Mouse (Mus musculus) kidney, postnatal 25 days (tissue): ENCODE results near the gene Ms4a6d.
"Not testable (repeated sequence)": the region's sequence is repeated elsewhere in the genome, so short reads cannot be mapped to it uniquely, and the experiment has no call there.

Source experiments
- DNase-seq, 2 experiments: peaks; one replicate each; pipeline ENCODE4 v3.0.0; 2021; ENCODE audit warnings: mixed read lengths in 2 of 2

Ms4a6d gene

DNA sequence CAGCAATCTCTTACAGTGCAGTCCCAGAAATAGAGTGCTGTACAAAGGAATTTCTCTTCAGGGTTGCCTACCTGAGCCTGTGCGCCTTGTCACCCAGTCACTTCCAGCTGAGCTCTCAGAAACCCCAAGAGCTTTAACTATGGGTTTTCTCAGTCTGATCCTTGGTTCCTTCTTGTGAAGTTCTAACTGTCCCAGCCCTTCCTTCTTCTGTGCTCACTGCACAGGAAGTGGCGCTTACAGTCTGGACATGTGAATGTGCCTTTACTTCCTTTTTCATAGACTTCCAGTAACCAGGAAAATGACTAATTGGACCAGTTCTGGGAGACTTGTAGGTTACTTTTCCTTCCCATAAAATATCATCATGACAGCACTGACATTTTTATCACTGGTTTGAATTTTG, at the start of gene Ms4a6d:
Gene Ms4a6d (minus strand): TSS at position 247 of the 400 bp plus-strand sequence.
- no peak for DNase-seq

DNA sequence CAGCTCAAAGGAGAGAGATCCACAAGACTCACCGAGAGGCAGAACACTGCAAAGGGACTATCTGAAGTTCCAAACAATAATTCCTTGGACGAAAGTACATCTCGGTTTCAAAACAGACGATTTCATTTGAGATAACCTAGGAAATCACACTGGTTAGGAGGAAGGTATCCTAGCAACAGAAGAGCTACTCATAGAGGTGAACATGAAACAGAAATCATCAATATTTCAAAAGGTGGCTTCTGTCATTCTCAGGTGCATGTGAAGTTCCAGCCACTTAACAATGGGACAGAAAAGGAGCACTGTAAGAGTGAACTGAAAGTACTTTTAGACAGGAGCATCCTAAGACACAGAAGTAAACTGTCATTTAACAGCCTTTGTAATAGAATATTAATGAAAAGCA, 44.9 kb upstream of the Ms4a6d start:
- no peak for DNase-seq

DNA sequence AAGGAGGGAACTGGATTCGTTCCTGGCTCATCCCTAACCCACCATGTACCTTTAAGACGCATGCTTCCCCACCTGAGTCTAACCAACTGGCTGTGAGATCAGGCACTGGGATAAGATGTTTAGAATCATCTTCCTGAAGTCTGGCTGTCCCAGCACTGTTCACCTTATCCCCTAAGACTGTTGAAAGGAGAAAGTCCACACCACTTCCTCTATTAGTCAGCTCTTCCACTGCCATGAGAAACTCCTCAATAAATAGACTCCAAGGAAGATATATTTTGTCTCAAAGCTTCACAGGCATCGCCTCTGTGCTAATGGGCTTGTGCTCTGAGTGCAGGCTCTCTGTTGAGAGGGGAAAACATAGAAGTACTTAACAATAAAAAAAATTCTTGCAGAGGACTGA, 41.5 kb upstream of the Ms4a6d start:
- DNase-seq: no peak

DNA sequence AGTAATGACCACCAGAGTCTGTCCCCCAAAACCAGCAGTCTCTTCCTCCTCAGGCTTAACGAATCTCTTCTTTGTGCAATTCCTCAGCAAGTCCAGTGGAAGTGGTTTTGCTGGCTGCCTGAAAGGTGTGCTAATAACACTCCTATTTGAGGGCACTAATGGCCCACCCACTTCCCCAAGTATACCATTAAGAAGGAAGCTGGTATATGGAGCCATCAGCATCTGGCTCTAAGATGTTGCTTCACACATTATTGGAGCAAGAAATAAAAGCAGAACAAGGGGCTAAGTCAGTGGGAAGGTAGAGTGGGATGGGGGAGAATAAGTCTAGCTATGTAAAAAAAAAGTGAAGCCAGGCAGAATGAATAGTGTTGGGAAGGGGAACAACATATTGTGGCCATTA, 36.1 kb upstream of the Ms4a6d start, which contains the start of gene Ms4a3:
Gene Ms4a3 (minus strand): TSS at position 120 of the 400 bp plus-strand sequence.
- no peak for DNase-seq

DNA sequence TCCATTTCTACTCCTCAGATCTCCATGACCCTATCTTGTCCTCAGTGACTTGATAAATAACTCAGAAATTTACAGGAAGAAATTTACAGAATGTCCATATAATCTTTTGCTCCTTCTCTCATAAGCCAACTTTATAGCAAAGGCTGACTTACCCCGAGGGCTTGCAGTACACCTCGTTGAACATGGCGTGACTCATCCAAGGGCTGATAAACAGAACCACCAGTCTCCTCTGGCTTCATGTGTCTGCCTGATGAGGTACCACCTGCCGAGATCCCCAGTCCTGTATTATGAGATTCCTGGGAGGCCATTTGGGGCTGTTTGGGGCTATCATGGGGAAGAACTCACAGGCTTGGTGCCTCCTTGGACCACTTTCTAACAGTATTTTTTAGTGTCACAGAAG, 34.4 kb upstream of the Ms4a6d start:
- no peak for DNase-seq

DNA sequence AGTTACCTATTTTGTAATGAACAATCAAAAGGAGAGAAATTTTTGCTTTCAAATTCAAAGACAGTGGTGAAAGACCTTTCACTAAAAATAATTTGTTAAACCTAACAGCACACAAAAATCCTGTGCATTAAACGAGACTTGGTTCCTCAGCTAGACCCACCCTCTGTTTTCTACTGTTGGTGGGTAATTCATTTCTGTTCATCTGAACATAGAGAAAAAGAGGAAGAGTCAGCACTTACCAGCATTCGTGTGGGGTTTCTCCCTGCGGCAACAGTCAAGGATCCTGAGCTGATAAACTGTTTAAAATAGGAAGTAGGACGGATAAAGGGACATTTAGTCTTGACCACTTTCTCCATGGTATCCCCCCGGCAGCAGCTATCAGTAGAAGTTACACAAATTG, 30.9 kb upstream of the Ms4a6d start:
- DNase-seq: no peak

DNA sequence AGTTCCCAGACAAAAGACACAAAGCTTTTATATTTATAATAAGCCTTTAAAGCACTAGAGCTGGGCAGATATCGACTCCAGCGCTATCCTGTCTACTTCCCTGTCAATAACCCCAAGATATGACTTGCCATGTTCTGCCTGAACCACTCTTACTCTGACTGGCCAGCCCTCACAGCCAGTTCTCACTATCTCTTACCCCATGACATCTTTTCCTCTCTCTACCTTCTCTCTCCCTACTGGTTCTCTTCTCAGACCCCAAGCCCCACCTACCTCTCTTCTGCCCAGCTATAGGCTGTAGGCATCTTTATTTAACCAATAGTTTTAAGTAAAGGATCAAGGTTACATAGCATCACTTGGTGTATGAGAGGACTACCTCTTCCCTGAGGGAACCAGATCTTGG, 29.7 kb upstream of the Ms4a6d start:
- DNase-seq: no peak

DNA sequence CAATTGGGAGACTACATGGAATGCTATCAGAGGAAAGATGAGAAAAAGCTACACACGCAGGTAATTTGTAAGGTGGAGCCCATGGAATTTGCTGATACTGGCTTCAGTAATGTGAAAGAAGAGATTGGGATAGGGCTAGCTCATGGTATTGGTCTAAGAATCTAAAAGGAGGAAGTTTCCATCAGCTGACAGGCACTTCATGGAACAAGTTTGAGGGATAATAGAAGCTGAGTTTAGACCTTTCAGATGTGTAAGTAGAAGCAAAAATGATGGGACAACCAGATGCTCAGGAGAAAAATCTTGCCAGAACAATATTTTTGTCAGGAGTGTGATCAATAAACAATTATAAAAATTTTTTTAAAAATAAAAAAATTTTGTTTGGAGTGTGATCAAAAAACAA, 29.1 kb upstream of the Ms4a6d start:
- no peak for DNase-seq

DNA sequence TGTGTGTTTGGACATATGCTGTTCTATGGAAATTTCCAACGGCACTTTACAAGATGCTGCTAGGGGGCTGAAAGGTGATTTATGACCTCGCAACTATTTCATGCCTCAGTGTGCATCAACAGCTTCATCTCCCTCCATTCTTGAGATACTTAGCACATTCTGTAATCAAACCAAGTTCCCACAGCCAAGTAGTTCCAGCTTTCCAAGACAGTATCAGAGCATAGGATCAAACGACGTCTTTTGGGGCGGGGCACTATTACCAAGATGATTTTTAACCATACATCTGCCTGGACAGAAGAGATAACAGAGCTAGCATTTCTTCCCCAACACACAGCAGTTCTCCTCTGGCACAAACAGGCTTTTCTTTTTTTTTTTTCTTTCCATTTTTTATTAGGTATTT, 20.6 kb upstream of the Ms4a6d start:
- no peak for DNase-seq

DNA sequence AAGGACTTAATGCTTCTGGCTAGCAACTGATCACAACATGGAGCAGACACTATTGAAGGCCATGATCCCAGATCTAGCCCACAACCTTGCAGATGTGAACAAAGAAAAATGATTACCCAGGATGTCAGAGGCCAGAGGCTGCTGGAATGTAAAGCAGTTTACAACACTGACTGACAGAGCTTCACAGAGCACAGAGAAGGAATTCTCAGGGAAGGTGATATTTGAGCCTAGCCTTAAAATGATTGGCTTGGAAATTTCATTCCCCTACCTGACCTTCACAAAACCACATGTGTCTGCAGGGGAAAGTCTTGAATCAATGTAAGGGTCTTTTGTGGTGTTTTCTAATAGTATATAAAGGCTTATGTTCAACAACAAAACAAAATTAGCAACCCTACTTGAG, 20.2 kb upstream of the Ms4a6d start:
- DNase-seq: no peak

DNA sequence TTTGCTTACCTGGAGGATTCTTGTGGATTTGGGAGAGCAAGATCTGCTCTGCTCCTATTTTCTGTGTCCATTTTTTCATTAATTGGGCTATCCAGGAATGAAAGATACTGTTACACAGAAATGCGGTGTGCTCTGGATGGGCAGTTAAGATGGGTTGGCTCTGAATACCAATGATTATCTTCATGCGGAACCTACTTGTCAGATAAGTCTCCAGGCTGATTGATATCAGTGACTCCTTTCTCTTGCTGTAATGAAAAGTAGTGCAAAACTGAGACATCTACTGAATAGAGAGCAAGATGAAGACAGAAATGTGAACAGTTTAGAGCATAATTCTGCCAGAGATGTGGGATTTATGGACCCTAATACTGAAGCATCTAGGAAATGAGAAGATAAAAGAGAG, 18.9 kb upstream of the Ms4a6d start, which contains the start of gene Ms4a2:
Gene Ms4a2 (minus strand): TSS at position 169 of the 400 bp plus-strand sequence.
- DNase-seq: no peak

DNA sequence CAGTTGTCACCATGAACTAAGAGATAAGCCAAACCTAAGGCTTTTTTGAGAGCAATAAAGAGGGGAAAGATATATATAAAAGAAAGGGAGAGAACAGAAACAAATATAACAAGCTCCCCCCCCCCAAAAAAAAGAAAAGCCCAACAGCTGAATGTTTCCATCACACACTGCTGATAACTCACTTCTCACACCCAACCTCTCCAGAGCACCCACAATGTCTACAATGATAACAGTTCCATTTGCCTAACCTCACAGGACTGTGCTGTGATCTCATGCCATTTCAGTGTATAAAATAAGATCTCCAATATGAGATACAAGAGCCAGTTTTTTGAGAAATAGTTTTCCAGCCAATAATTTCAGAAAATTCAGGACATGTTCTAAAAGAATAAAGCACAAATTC, 13.3 kb upstream of the Ms4a6d start:
- no peak for DNase-seq

DNA sequence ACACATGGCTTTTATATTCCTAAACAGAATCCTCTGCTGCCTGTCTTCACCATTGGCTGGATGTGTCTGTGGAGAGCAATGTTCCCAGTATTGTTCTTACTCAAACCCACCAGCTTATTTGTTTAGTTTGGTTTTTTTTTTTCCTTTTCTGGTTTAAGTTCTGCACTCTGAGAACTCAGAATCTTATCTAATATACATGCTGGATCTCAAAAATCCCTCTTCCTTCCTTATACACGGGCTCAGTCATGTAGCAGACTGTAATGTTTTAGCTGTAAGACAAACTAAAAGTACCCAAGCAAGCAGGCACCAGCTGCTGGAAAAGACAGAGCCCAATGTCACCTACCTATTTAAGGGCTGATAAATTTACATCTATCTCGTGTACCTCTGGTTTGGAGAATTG, 10.2 kb upstream of the Ms4a6d start:
- no peak for DNase-seq

DNA sequence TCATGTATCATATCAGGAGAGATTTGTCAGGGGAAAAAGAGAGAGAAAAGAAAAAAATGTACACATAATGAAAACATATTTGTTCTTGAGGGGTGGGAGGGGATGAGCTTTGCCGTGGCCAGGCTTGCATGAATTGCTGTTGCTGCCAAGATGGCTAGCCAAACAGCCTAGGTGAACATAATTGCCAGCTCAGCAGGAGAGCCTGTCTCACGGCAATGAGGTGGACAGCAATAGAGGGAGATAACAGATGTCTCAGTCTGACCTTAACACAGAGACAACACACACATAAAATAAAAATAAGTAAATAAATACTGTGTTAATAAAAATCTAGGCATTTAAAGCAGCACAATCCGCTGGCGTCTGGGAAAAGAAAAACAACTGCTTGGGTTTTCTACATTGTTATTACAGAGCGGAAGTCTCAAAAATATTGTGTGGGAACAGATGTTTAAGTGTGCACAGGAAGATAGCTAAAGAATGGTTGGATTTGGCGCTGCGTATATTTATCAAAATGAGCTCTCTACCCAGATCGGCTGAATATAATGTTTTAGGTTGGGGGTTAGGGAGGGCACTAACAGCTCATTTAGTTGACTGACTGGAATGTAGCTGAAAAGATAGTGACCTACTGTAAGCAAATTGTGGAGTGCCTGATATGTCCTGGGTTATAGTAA, 9.3 kb upstream of the Ms4a6d start:
- DNase-seq: no peak

DNA sequence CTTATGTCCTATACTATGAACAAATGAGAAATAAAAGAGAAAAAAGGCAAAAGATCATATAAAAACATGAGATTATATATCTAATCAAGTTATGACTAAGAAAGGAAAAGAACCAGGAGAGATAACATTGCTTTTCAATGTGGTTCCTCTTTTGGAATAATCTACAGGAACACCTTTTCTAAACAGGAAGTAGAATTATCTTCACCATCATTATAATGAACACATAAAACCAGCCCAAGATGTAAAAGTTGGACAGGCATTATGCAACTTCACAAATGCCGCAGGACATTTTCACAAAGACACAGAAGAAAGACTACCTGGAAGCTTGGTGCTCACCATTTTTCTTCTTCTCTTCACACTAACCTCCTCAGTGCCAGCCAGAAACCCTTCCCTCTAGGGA, 8.4 kb upstream of the Ms4a6d start:
- no peak for DNase-seq

DNA sequence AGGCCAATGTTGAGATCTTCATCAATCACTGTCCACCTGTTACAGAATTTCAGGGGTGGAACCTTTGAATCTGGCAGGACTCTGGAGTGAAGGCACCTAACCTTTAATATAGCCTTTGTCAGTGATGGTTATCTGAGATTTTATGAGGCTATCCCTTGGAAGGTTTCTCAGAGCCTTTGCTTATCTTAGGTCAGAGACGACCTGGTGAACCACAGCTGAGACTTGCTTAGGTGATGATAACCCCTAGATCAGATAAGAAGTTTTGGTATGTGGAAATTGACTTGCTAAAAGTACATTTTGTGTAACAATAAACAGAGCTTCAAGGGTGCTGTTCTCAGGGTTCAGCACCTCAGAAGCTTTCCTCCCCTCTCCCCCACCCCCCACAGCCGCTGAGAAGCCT, 7.6 kb upstream of the Ms4a6d start:
- no peak for DNase-seq

DNA sequence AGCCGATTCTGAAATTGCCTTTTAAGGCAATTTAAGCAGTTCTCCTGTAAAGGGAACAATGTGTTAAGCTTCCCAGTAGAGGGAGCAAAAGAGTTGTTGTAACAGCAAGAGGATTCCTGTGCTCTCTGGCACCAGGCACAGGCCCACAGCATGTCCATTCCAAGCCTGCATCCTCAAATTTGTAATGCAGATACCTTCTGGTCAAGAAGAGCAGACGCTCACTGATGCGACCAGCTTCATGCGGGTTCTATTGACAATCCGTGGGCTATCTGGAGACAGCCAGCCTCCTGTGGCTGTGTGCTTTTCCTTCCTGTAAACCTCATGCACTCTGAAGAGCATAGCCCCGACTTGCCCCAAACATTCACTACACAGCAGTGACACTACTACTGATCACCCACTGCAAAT, 6.9 kb upstream of the Ms4a6d start:
- DNase-seq: peak in 1 of 2 experiments; percentile 4

DNA sequence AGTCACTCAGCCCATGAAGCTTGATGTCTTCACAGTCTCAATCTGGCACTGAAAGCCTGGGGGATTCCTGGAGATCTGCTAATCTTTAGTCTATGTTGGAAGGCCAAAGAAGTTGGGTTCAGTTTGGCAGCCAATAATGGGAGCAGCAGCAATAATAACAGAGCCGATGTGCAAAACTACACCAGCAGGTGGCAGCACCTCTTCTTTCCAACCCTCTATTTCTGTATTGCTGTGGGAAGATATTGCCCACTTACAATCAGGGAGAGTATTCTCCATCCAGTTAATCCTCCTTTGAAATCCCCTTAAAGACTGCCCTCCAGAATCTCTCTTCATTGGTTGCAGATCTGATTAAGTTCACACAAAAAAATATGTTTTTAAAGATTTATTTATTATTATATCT, 3.5 kb upstream of the Ms4a6d start:
- peak in 1 of 2 experiments; percentile 46 for DNase-seq

DNA sequence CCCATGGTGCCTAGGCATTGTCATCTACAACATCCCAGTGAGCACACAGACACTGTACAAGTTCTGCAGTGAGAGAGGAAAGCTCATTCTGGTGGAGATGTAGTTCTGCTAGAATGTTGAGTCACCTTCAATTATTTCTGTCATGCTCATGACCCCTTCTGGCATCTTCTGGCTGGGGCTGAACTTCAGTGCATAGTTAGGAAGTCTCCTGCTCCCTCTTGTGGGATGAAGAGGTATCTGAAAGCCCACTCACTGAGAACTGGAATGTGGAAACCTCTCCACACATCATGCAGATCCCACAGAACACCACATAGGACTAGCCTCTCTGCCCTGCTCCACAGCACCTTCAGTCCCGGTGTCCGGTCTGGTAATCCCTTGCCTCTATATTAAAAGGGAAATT, 2.6 kb downstream of the Ms4a6d start:
- no peak for DNase-seq

DNA sequence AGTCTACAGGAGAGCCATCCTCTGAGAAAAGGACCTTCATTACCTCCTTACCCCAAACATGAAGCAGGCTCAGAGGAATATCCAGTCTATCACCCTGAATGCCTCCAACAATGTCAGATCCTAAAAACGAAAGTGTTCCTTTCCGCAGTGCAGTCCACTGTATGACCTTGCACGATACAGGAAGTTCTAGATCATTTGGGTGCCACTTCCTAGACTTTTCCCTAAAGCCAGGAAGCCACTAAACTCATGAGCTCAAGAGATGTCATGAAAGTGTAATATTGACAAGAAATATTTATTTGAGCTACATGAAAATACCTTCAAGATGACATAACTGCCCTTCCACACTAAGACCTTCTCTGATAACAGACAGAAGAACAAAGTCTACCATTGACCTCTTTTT, 3.3 kb downstream of the Ms4a6d start:
- no peak for DNase-seq

DNA sequence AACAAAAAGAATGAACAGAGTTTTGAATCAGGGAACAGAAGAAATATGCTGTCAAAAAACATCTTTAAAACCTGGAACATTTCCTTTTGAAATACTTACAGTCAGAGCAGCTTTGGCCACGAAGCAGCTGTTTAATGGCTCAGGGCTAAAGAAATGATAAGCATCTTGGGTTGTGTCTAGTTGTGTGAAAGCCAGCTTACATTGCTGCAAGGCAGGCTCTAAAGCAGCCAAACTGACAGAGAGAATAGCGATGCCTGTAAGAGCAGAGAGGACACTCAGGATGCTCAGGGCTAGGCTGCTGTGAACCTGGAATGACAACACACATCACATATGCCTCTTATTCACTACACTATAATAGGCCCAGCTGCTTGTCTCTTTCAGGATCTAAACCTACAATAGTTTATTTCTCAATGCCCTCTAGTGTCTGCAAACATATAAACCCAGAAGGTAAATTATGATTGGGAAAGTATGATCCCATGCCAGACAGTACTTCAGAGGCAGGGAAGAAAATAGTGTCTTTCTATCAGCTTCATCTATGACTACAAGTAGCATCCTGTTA, 14.7 kb downstream of the Ms4a6d start:
- no peak for DNase-seq

DNA sequence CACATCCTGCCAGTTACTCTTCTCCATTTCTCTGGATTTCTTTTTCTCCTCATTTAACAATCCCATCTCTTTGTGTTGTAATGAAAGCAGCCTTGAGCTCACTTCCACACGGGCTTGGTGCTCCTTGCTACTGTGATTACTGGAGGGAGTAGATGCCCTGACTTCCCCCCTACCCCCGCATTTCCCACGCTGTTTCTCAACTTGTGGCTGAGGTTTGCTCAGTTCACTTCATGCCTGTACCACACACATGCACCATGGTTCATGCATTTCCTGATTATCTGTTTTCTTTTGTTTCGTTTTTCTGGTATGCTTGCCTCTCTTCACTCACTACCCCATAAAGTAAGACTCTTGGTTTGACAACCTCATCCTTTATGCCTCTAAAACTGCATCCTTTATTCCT, 15.4 kb downstream of the Ms4a6d start:
- no peak for DNase-seq

DNA sequence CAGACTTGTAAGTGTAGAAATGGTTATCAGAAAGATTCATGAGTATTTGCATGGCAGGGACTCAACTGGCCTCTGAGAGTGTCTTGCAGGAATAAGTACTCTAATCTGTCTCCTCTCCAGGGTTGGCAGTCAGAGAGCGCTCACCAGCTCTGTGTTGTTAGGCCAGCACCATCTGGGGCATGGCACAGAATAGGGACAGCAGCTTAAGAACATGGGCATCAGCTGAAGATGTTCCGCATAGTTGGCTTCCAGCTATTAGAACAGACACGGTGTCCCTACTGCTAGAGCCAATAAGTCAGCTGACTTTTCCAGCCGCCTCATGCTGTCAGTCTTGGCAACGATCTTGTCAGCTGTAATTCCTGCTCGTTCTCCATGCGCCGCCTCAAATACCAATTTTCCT, 29.7 kb downstream of the Ms4a6d start:
- peak in 1 of 2 experiments; percentile 21 for DNase-seq

DNA sequence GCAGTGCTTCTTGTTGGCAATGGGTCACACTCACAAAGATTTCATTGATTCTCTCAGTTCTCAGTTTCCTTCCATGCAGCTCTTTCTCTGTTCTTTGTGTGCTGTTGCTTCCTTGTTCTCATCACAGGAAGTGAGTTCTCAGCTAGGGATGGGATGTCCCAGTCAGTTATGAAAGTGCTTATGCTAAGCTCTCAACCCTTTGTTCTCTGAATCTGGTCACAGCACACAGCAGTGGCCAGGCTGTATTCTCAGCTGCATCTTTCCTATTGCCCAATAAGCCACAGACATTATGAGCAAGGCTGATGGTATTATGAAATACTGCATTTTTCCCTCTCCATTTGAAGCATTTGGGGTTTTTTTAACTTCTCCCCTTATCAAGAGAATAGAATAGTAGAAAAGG, 45.1 kb downstream of the Ms4a6d start:
- DNase-seq: not testable (repeated sequence)

DNA sequence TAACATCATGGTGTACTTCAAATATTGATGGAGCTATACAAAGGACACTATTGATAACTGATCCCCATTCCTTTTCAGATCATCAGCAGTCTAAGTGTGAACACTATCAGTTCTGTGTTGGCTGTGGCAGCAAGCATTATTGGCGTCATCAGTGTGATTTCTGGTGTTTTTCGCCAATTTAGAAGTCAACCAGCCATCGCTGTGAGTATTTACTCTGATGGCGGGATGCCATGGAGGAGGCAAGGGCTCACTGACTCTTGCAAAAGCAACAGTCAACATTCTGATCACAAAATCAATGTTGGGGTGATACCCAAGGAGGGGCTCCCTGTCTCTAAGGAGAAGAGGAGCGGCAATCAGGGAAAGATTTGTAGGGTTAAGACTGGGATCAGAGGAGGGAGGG, 49.9 kb downstream of the Ms4a6d start:
- DNase-seq: no peak
